Mouse (Mus musculus) liver, embryonic 12.5 days (tissue): ENCODE results near the gene Senp1. TPM values are rescaled to one million over a fixed set of nuclear protein-coding genes. Genes with fewer than 3 reads are reported as not detected.

Experiments
- ATAC-seq: fragments of 200-750 bp; cut with Nextera tagmentation; 2 replicates; pipeline ENCODE4 v1.8.0; 2017; ENCODE audit warnings: moderate number of reproducible peaks, mild to moderate bottlenecking, moderate library complexity
- H3K27ac ChIP-seq: fragments of 300-500 bp; sonication (generic); 2 replicates; pipeline ENCODE4 v1.5.1; 2016; ENCODE audit warnings: mild to moderate bottlenecking
- H3K27me3 ChIP-seq: fragments of 300-500 bp; sonication (generic); replicated peaks from 2 replicates; pipeline ENCODE4 v1.6.1; 2016; ENCODE audit warnings: mild to moderate bottlenecking, moderate library complexity
- H3K36me3 ChIP-seq: fragments of 300-500 bp; sonication (generic); 2 replicates; pipeline ENCODE4 v1.6.1; 2016; ENCODE audit warnings: mild to moderate bottlenecking, moderate library complexity
- H3K4me1 ChIP-seq: fragments of 300-500 bp; sonication (generic); 2 replicates; pipeline ENCODE4 v1.6.1; 2016
- H3K4me2 ChIP-seq: fragments of 300-500 bp; sonication (generic); 2 replicates; pipeline ENCODE4 v1.6.1; 2016; ENCODE audit warnings: mild to moderate bottlenecking, moderate library complexity
- H3K4me3 ChIP-seq: fragments of 300-500 bp; sonication (generic); 2 replicates; pipeline ENCODE4 v1.5.1; 2016; ENCODE audit warnings: mild to moderate bottlenecking, moderate library complexity
- H3K9ac ChIP-seq: fragments of 300-500 bp; sonication (generic); 2 replicates; pipeline ENCODE4 v1.6.1; 2016; ENCODE audit warnings: mild to moderate bottlenecking, moderate library complexity
- H3K9me3 ChIP-seq: fragments of 300-500 bp; sonication (generic); replicated peaks from 2 replicates; pipeline ENCODE4 v1.6.1; 2016; ENCODE audit warnings: mild to moderate bottlenecking, moderate library complexity
- WGBS: fragments of 180-500 bp; shearing (Covaris S2); methylation state at CpG from one replicate; pipeline ENCODE4 v1.1.7; 2016; ENCODE audit not compliant: insufficient replicate concordance; 5-methylcytosine and 5-hydroxymethylcytosine counted together
- polyA plus RNA-seq: library from polyadenylated mRNA; unstranded; fragments of >200 nt; fragmentation: Nextera tagmentation; extraction: Ambion mirVana; gene quantifications from 2 replicates; pipeline ENCODE4 v1.2.1, GENCODE M21; 2016

The Senp1 gene
- polyA plus RNA-seq, 1 experiment from 2014 or later, result 28.4 TPM

GRCm38 (mm10) chr15:98069566-98070245 lies 23.8 kb downstream of the Senp1 start:
- Histone ChIP-seq H3K9ac (no peak overlapping the region), H3K4me3 (no peak overlapping the region), H3K9me3 (no peaks in the 10 kb centered on the region), H3K36me3 (peaks cover 93% of the 10 kb centered on the region), H3K4me2 (no peak overlapping the region), H3K27me3 (no peaks in the 10 kb centered on the region), H3K4me1 (no peaks in the 10 kb centered on the region), H3K27ac (no peak overlapping the region)
- WGBS, result 85% methylated on average over 8 of the region's 8 CpGs
- ATAC-seq, result no peak; the same call in 1 of the 2 replicates

- Histone ChIP-seq H3K27ac (no peak overlapping the region), H3K27me3 (no peaks in the 10 kb centered on the region), H3K4me1 (no peaks in the 10 kb centered on the region), H3K4me2 (no peak overlapping the region), H3K4me3 (no peak overlapping the region), H3K36me3 (peaks cover 94% of the 10 kb centered on the region), H3K9ac (no peak overlapping the region), H3K9me3 (no peaks in the 10 kb centered on the region)
- 86% methylated on average over 9 of the region's 9 CpGs for WGBS
- no peak for ATAC-seq
Observed at GRCm38 (mm10) chr15:98068506-98068905, 25.0 kb downstream of the Senp1 start.

GRCm38 (mm10) chr15:98067492-98067891 lies 26.1 kb downstream of the Senp1 start:
- Histone ChIP-seq H3K27ac (no peak overlapping the region), H3K4me2 (no peak overlapping the region), H3K4me3 (no peak overlapping the region), H3K9me3 (no peaks in the 10 kb centered on the region), H3K9ac (no peak overlapping the region), H3K4me1 (no peaks in the 10 kb centered on the region), H3K36me3 (peaks cover 95% of the 10 kb centered on the region), H3K27me3 (no peaks in the 10 kb centered on the region)
- no peak for ATAC-seq
- 66% methylated on average over 3 of the region's 3 CpGs for WGBS

GRCm38 (mm10) chr15:98066602-98067001 lies 26.9 kb downstream of the Senp1 start:
- Histone ChIP-seq H3K4me2 (no peak overlapping the region), H3K9ac (no peak overlapping the region), H3K36me3 (peaks cover 94% of the 10 kb centered on the region), H3K9me3 (no peaks in the 10 kb centered on the region), H3K27ac (no peak overlapping the region), H3K27me3 (no peaks in the 10 kb centered on the region), H3K4me1 (no peaks in the 10 kb centered on the region), H3K4me3 (no peak overlapping the region)
- ATAC-seq, result no peak
- WGBS, result 89% methylated on average over 12 of the region's 12 CpGs

- H3K27me3 ChIP-seq, result no peaks in the 10 kb centered on the region
- no peaks in the 10 kb centered on the region for H3K4me1 ChIP-seq
- WGBS, result 91% methylated on average over 5 of the region's 5 CpGs
- H3K4me3 ChIP-seq, result no peak overlapping the region
- no peak overlapping the region for H3K4me2 ChIP-seq
- no peaks in the 10 kb centered on the region for H3K9me3 ChIP-seq
- H3K36me3 ChIP-seq, result peaks cover 94% of the 10 kb centered on the region
- no peak overlapping the region for H3K27ac ChIP-seq
- no peak for ATAC-seq
- H3K9ac ChIP-seq, result no peak overlapping the region
Observed at GRCm38 (mm10) chr15:98065881-98066280, 27.7 kb downstream of the Senp1 start.

- Histone ChIP-seq H3K27ac (no peak overlapping the region), H3K9ac (no peak overlapping the region), H3K4me3 (no peak overlapping the region), H3K27me3 (no peaks in the 10 kb centered on the region), H3K4me2 (no peak overlapping the region), H3K4me1 (no peaks in the 10 kb centered on the region), H3K36me3 (peaks cover 84% of the 10 kb centered on the region), H3K9me3 (no peaks in the 10 kb centered on the region)
- no peak for ATAC-seq
- 52% methylated on average over 5 of the region's 5 CpGs for WGBS
Observed at GRCm38 (mm10) chr15:98055246-98055645, 38.3 kb downstream of the Senp1 start.

GRCm38 (mm10) chr15:98051685-98052084 lies 41.9 kb downstream of the Senp1 start:
- WGBS, result 72% methylated on average over 5 of the region's 5 CpGs
- no peak for ATAC-seq
- Histone ChIP-seq H3K4me1 (no peaks in the 10 kb centered on the region), H3K4me2 (no peak overlapping the region), H3K27me3 (no peaks in the 10 kb centered on the region), H3K9ac (no peak overlapping the region), H3K9me3 (no peaks in the 10 kb centered on the region), H3K4me3 (no peak overlapping the region), H3K36me3 (peaks cover 91% of the 10 kb centered on the region), H3K27ac (no peak overlapping the region)

- Histone ChIP-seq H3K4me1 (no peaks in the 10 kb centered on the region), H3K9ac (no peak overlapping the region), H3K27ac (no peak overlapping the region), H3K36me3 (peaks cover 94% of the 10 kb centered on the region), H3K4me3 (no peak overlapping the region), H3K4me2 (no peak overlapping the region), H3K27me3 (no peaks in the 10 kb centered on the region), H3K9me3 (no peaks in the 10 kb centered on the region)
- 89% methylated on average over 13 of the region's 13 CpGs for WGBS
- ATAC-seq, result no peak
Observed at GRCm38 (mm10) chr15:98048918-98049700, 44.4 kb downstream of the Senp1 start.

- Histone ChIP-seq H3K9me3 (no peaks in the 10 kb centered on the region), H3K4me1 (no peaks in the 10 kb centered on the region), H3K9ac (no peak overlapping the region), H3K36me3 (peaks cover 99% of the 10 kb centered on the region), H3K27me3 (no peaks in the 10 kb centered on the region), H3K4me2 (no peak overlapping the region), H3K27ac (no peak overlapping the region), H3K4me3 (no peak overlapping the region)
- no peak for ATAC-seq
- 86% methylated on average over 5 of the region's 5 CpGs for WGBS
Observed at GRCm38 (mm10) chr15:98044387-98044786, 49.2 kb downstream of the Senp1 start.

GRCm38 (mm10) chr15:98043967-98044366 lies 49.6 kb downstream of the Senp1 start:
- 91% methylated on average over 6 of the region's 6 CpGs for WGBS
- Histone ChIP-seq H3K9me3 (no peaks in the 10 kb centered on the region), H3K4me1 (no peaks in the 10 kb centered on the region), H3K9ac (no peak overlapping the region), H3K27me3 (no peaks in the 10 kb centered on the region), H3K4me2 (no peak overlapping the region), H3K36me3 (peaks cover 99% of the 10 kb centered on the region), H3K4me3 (no peak overlapping the region), H3K27ac (no peak overlapping the region)
- no peak for ATAC-seq

- Histone ChIP-seq H3K4me3 (no peak overlapping the region), H3K9me3 (no peaks in the 10 kb centered on the region), H3K27me3 (no peaks in the 10 kb centered on the region), H3K36me3 (peaks cover 99% of the 10 kb centered on the region), H3K4me2 (no peak overlapping the region), H3K27ac (no peak overlapping the region), H3K4me1 (no peaks in the 10 kb centered on the region), H3K9ac (no peak overlapping the region)
- no peak for ATAC-seq
- WGBS, result 83% methylated on average over 12 of the region's 12 CpGs
Observed at GRCm38 (mm10) chr15:98042508-98042907, 51.0 kb downstream of the Senp1 start.

GRCm38 (mm10) chr15:98039682-98040081 lies 53.9 kb downstream of the Senp1 start:
- WGBS, result 88% methylated on average over 10 of the region's 10 CpGs
- H3K36me3 ChIP-seq, result peaks cover 87% of the 10 kb centered on the region
- ATAC-seq, result no peak

More at GRCm38 (mm10) chr15:98039682-98040081, 53.9 kb downstream of the Senp1 start:
- no peak overlapping the region for H3K4me3 ChIP-seq
- H3K27ac ChIP-seq, result no peak overlapping the region
- H3K9me3 ChIP-seq, result no peaks in the 10 kb centered on the region
- H3K27me3 ChIP-seq, result no peaks in the 10 kb centered on the region
- H3K4me2 ChIP-seq, result no peak overlapping the region
- H3K4me1 ChIP-seq, result no peaks in the 10 kb centered on the region
- no peak overlapping the region for H3K9ac ChIP-seq
